Mouse (Mus musculus): ENCODE data around the gene Nkap. TPM values are rescaled to one million over a fixed set of nuclear protein-coding genes. Genes with fewer than 3 reads are reported as not detected.
"Not testable (repeated sequence)": the region's sequence is repeated elsewhere in the genome, so short reads cannot be mapped to it uniquely, and the experiment has no call there.

Gene Nkap
- 10 to 100 TPM in 1 of 2 experiments, 1 to 10 TPM in 1; 9.3 to 11.2 TPM for total RNA-seq (2021)
- long read RNA-seq, experiment 1, full-length matches to known transcripts, result 20 of 21 reads
- long read RNA-seq, experiment 1, partial matches to known transcripts, result 0 of 21 reads
- long read RNA-seq, experiment 1, other reads (novel, unspliced or antisense), result 1 of 21 reads
- long read RNA-seq, experiment 2, full-length matches to known transcripts, result 14 of 14 reads
- long read RNA-seq, experiment 2, partial matches to known transcripts, result 0 of 14 reads
- long read RNA-seq, experiment 2, other reads (novel, unspliced or antisense), result 0 of 14 reads

GRCm38 (mm10) chrX:37126671-37127358 is at the start of gene Nkap:
Gene Nkap, plus strand, starts transcription at chrX:37126795.
- peak; percentile 73 to 82 for DNase-seq
- intact Hi-C loops (cut with DNase I), result no loop called here

GRCm38 (mm10) chrX:37080345-37080744 is 46.2 kb upstream of the Nkap start:
- intact Hi-C loops (cut with DNase I); DNase-seq: not testable (repeated sequence)

- no peak for DNase-seq
- intact Hi-C loops (cut with DNase I), result no loop called here
Observed at GRCm38 (mm10) chrX:37081194-37081593, 45.4 kb upstream of the Nkap start.

GRCm38 (mm10) chrX:37084318-37084926 is 42.2 kb upstream of the Nkap start:
- peak in 1 of 2 experiments; percentile 19 for DNase-seq
- intact Hi-C loops (cut with DNase I), result no loop called here

GRCm38 (mm10) chrX:37084927-37085660 is 41.5 kb upstream of the Nkap start, which contains the start of gene Rpl39:
Gene Rpl39, minus strand, starts transcription at chrX:37085402.
- intact Hi-C loops (cut with DNase I), result no loop called here
- DNase-seq, result peak; percentile 79 to 84

GRCm38 (mm10) chrX:37085665-37086064 is 40.9 kb upstream of the Nkap start:
- intact Hi-C loops (cut with DNase I), result no loop called here
- no peak for DNase-seq

GRCm38 (mm10) chrX:37088778-37089177 is 37.8 kb upstream of the Nkap start:
- intact Hi-C loops (cut with DNase I), result no loop called here
- no peak for DNase-seq

- DNase-seq, result no peak
- intact Hi-C loops (cut with DNase I), result no loop called here
Observed at GRCm38 (mm10) chrX:37091457-37091856, 35.1 kb upstream of the Nkap start.

GRCm38 (mm10) chrX:37095106-37095768 is 31.4 kb upstream of the Nkap start:
- no peak for DNase-seq
- intact Hi-C loops (cut with DNase I), result no loop called here

- no peak for DNase-seq
- intact Hi-C loops (cut with DNase I), result no loop called here
Observed at GRCm38 (mm10) chrX:37098681-37099080, 27.9 kb upstream of the Nkap start.

- no peak for DNase-seq
- intact Hi-C loops (cut with DNase I), result no loop called here
Observed at GRCm38 (mm10) chrX:37103826-37104225, 22.8 kb upstream of the Nkap start.

GRCm38 (mm10) chrX:37109526-37110192 is 16.9 kb upstream of the Nkap start:
- intact Hi-C loops (cut with DNase I), result no loop called here
- DNase-seq, result no peak

- peak; percentile 89 to 92 for DNase-seq
- intact Hi-C loops (cut with DNase I), result no loop called here
Observed at GRCm38 (mm10) chrX:37110193-37110880, 16.3 kb upstream of the Nkap start, which contains the start of gene Upf3b. Gene Upf3b, minus strand, starts transcription at chrX:37110322.

- intact Hi-C loops (cut with DNase I), result no loop called here
- no peak for DNase-seq
Observed at GRCm38 (mm10) chrX:37110881-37111193, 15.8 kb upstream of the Nkap start.

- intact Hi-C loops (cut with DNase I), result no loop called here
- no peak for DNase-seq
Observed at GRCm38 (mm10) chrX:37117085-37117484, 9.5 kb upstream of the Nkap start.

GRCm38 (mm10) chrX:37119585-37119984 is 7.0 kb upstream of the Nkap start:
- no peak for DNase-seq
- intact Hi-C loops (cut with DNase I), result no loop called here

- intact Hi-C loops (cut with DNase I), result no loop called here
- no peak for DNase-seq
Observed at GRCm38 (mm10) chrX:37120212-37120611, 6.4 kb upstream of the Nkap start.

- intact Hi-C loops (cut with DNase I), result no loop called here
Observed at GRCm38 (mm10) chrX:37125511-37125910, 1.1 kb upstream of the Nkap start.

GRCm38 (mm10) chrX:37141732-37142131 is 15.1 kb downstream of the Nkap start:
- no peak for DNase-seq
- intact Hi-C loops (cut with DNase I), result no loop called here

More at GRCm38 (mm10) chrX:37125511-37125910, 1.1 kb upstream of the Nkap start:
- DNase-seq, result no peak
